Mouse (Mus musculus) olfactory bulb, adult 2 months (tissue): ENCODE data around the gene Slc35f3. TPM values are rescaled to one million over a fixed set of nuclear protein-coding genes. Genes with fewer than 3 reads are reported as not detected.

Source experiments
- H3K27ac ChIP-seq: fragments of 200-500 bp; 2 replicates; pipeline ENCODE4 v1.5.1; 2012; ENCODE audit warnings: low read depth, low read length; ENCODE audit not compliant: insufficient read depth
- H3K4me1 ChIP-seq: fragments of 200-500 bp; 2 replicates; pipeline ENCODE4 v1.6.1; 2012; ENCODE audit warnings: low read length; ENCODE audit not compliant: control insufficient read depth, insufficient read depth
- H3K4me3 ChIP-seq: fragments of 200-500 bp; 2 replicates; pipeline ENCODE4 v1.5.1; 2012; ENCODE audit warnings: mild to moderate bottlenecking, low read depth, low read length, moderate library complexity; ENCODE audit not compliant: insufficient read depth
- CTCF ChIP-seq: fragments of 200-500 bp; IDR thresholded peaks from 2 replicates; pipeline ENCODE4 v1.5.1; 2012; ENCODE audit warnings: low read depth, mild to moderate bottlenecking, low read length, moderate library complexity; ENCODE audit not compliant: insufficient read depth
- POLR2A ChIP-seq: fragments of 200-500 bp; IDR thresholded peaks from 2 replicates; pipeline ENCODE4 v1.6.1; 2012; ENCODE audit warnings: mild to moderate bottlenecking, low read depth, low read length, moderate library complexity; ENCODE audit not compliant: insufficient read depth
- WGBS: fragments of 180-500 bp; shearing (Covaris S2); methylation state at CpG from one replicate; pipeline ENCODE4 v1.1.7; 2018; 5-methylcytosine and 5-hydroxymethylcytosine counted together
- polyA plus RNA-seq: library from polyadenylated mRNA; stranded (reverse); fragments of >200 nt; gene quantifications from 2 replicates; pipeline ENCODE4 v1.2.4, GENCODE M21; 2012; ENCODE audit warnings: low replicate concordance; ENCODE audit not compliant: missing spikeins, insufficient read depth, insufficient read length

Slc35f3 gene
- polyA plus RNA-seq, 1 experiment = not detected

DNA sequence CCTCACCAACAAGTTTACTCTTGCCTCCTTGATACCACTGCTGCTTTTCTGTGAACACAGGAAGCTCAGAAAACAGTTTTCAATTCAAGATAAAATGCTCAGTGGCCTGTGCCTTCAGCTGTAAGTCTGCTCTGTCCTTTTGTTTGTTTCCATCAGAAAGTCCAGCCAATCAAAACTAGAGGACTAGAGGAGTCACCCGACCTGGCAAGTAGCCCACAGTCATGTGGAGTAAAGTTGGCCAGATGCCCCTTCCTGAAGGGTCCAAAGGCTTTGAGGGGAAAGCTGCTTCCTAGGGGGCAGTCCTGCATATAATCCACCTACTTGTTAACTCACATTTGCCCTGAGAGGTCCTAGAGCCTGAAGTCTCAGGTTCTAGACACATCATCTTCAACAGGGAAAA is 10.7 kb downstream of the Slc35f3 start:
- Histone ChIP-seq H3K4me3 (no peak overlapping the region), H3K4me1 (peaks cover 4% of the 10 kb centered on the region; the same call in 1 of the 2 replicates), H3K27ac (no peak overlapping the region)
- TF ChIP-seq CTCF (no peak), POLR2A (no peak)
- 25% methylated on average over 1 of the region's 1 CpGs for WGBS

DNA sequence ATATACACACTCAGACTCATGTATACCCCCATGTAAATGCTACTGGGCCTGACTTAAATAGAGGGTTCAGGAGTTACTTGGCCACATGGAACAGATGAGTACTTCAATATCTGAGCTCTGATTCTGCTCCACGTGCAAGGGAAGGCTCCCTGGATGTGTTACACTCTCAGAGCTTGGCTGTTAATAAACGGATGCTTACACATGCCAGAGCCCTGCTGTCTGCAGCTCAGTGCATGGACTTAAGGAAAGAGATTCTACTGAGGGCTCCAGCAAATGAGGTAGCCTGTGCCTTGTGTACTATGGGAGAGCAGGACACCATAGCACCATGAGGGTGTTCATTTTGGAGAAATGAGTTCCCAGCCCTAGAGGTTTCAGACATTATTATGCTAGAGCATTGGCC is 26.6 kb downstream of the Slc35f3 start:
- no peak overlapping the region for H3K4me3 ChIP-seq
- no peak for TF ChIP-seq POLR2A
- TF ChIP-seq CTCF = no peak
- peaks cover 11% of the 10 kb centered on the region for H3K4me1 ChIP-seq
- H3K27ac ChIP-seq = no peak overlapping the region
- 55% methylated on average over 2 of the region's 2 CpGs for WGBS

DNA sequence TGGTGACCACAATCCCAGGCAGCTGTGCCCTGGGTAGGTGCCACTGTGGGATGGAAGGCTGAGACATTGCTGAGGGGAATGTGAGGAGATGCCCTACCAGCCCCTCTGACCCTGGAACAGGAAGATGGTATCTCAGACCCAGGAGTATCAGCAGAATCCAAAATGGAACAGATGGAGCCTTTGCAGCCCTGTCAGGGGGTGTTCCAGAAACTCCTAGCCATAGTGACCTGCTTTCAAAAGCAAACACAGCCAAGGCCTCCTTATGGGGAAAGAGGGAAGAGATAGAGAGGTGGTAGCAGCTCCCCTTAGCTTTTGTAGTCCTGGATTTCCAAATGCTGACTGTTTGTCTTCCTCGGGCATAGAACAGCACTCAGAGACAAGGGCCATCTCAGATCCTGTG is 27.8 kb downstream of the Slc35f3 start:
- TF ChIP-seq POLR2A = no peak
- no peak for TF ChIP-seq CTCF
- Histone ChIP-seq H3K27ac (no peak overlapping the region), H3K4me1 (peaks cover 11% of the 10 kb centered on the region), H3K4me3 (no peak overlapping the region)
- 88% methylated on average over 1 of the region's 1 CpGs for WGBS

DNA sequence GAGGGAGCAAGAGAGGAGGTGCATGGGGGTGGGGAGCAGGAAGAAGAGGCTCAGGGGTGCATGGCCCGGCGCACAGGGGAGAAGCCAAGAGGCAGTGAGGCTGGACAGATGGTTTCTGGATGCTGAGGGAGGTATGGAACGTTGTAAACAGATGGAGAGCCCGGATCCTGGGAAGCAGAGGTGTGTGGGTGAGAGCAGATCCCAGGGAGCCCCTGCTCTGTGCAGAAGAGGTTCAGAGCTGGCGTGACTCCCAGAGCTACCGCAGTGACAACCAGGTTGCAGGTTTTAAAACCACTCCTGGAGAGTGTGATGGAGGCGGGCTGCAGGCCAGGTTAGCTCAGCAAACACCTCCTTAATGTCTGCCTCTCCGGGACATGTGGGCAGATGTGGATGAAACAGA is 28.4 kb downstream of the Slc35f3 start:
- H3K4me1 ChIP-seq = peaks cover 11% of the 10 kb centered on the region
- no peak overlapping the region for H3K27ac ChIP-seq
- H3K4me3 ChIP-seq = no peak overlapping the region
- 53% methylated on average over 8 of the region's 8 CpGs for WGBS
- TF ChIP-seq POLR2A (no peak), CTCF (no peak)

DNA sequence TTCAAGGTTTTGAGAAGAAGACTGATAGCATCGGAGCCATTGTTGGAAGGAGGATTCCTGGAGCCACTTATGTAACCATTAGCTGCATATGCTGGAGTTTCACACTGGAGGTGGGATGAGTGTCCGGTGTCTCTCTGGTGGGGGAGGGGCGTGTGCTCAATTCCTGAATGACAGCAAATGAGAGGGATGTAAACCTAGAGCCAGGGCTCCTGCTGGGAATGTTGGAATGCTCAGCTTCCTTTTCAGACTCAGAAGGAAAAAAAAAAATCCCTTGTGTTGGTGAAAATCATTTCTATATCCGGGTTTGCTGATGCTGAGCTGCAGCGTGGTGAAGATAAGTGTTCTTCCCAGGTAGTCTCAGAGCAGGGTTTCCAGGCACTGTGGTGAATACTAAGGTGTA is 29.4 kb downstream of the Slc35f3 start:
- H3K4me1 ChIP-seq = peaks cover 11% of the 10 kb centered on the region
- no peak for TF ChIP-seq POLR2A
- no peak for TF ChIP-seq CTCF
- H3K4me3 ChIP-seq = no peak overlapping the region
- 65% methylated on average over 5 of the region's 5 CpGs for WGBS
- H3K27ac ChIP-seq = no peak overlapping the region

DNA sequence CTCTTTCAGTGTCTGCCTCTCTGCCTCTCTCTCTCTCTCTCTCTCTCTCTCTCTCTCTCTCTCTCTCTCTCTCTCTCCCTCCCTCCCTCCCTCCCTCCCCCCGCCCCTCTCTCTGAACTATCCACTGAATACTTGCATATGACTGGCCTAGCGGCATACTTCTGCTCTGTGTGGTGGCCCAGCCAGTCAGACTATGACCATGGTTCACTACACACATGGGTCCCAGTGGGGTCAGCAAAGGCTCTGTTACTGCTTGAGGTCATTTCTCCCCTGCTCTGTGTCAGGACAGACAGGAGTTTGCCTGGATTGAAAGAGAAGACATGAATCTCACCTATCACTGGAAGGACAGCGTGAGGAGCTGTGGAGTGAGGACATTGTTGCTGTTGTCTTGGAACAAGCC is 40.5 kb downstream of the Slc35f3 start:
- Histone ChIP-seq H3K4me3 (no peak overlapping the region), H3K27ac (no peak overlapping the region), H3K4me1 (peaks cover 3% of the 10 kb centered on the region)
- TF ChIP-seq POLR2A (no peak), CTCF (no peak)
- WGBS = 93% methylated on average over 3 of the region's 3 CpGs

DNA sequence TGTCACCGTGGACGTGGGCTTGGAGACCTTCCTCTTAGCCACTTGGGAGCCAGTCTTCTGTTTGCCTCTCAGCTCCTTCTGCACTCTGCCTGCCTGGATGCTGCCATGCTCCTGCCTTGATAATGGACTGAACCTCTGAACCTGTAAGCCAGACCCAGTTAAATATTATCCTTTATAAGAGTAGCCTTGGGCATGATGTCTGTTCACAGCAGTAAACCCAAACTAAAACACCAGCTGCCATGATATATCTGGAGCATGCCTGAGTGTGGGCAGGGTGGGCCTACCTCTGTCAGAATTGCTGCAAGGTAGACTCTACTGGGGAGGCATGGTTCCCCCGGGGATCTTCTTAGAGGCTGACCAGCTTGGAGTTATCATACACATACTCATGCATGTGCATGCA is 41.0 kb downstream of the Slc35f3 start:
- Histone ChIP-seq H3K4me1 (peaks cover 3% of the 10 kb centered on the region), H3K27ac (no peak overlapping the region), H3K4me3 (no peak overlapping the region)
- TF ChIP-seq POLR2A (no peak), CTCF (no peak)
- 84% methylated on average over 3 of the region's 3 CpGs for WGBS

DNA sequence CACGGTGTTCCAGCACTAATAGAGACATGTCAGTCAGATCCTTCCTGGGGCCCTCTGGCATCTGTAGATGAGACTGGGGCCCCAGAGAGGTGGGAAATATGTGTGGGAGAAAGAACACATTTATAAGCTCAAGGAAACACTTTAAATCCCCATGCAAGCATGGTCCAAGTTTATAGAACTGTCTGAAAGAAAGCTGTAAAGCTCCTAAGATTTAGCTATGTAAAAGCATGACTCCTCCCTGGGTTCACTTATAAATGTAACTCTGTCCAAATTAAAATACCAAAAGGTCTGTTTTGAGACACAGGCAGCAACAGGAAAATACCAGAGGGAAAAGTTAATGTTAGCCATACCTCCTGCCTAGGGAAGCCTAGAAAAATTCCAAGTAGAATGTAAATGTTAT is 42.8 kb downstream of the Slc35f3 start:
- Histone ChIP-seq H3K27ac (no peak overlapping the region), H3K4me1 (no peaks in the 10 kb centered on the region; the same call in none of the 2 replicates), H3K4me3 (no peak overlapping the region)
- no peak for TF ChIP-seq POLR2A
- WGBS = 57% methylated on average over 1 of the region's 1 CpGs

DNA sequence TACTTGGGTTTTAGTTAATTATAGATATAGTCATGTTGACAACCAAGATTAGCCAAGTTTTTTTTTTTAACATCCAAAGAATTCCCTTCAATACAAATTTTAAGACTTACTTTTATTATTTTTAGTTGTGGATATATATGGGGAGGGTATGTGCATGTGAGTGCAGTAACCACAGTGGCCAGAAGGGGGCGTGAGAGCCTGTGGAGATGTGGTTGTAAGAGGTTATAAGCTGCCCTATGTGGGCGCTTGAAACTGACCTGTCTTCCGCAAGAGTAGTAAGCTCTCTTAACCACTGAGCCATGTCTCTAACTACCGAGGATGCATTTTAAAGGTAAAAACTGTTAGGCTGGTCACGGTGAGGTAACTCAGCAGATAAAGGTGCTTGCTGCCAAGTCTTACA is 45.1 kb downstream of the Slc35f3 start:
- WGBS = 83% methylated on average over 5 of the region's 5 CpGs

DNA sequence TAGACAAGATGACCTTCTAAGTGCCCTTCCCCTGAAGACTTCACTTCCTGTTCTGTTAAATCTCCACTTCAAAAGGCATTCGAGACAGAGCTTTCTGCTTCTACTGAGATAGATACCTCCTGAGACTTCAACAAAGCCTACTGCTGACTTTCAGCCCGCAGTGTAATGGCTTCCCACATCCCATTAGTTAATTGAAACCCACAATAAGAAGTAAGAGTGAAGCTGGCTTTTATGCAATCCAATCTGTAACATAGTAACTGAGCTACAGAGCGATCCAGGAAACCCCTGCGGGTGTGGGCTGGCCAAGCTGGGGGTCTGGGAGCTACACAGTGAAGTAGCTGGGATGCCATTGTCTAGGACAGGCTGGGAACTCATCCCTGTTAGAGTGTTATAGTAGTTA is 46.7 kb downstream of the Slc35f3 start:
- WGBS = 42% methylated on average over 4 of the region's 4 CpGs
- no peak for TF ChIP-seq POLR2A
- TF ChIP-seq CTCF = no peak

More for the DNA sequence above, 45.1 kb downstream of the Slc35f3 start:
- Histone ChIP-seq H3K27ac (no peak overlapping the region), H3K4me1 (no peaks in the 10 kb centered on the region), H3K4me3 (no peak overlapping the region)
- TF ChIP-seq POLR2A (no peak), CTCF (no peak)

DNA sequence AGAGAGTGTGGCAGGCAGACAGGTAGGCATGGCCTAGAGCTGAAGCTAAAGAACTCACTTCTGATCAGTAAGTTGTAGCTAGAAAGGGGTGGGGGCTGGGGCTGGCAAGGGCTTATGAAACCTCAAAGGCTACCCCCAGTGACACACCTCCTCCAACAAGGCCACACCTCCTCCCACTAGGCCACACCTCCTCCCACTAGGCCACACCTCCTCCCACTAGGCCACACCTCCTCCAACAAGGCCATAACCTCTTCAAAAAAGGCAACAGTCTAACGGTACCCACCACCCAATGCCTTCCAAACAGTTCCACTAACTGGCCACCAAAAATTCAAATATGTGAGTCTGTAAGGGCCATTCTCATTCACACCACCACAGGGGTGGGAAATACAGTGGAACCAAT is 54.9 kb downstream of the Slc35f3 start:
- TF ChIP-seq CTCF (no peak), POLR2A (no peak)
- H3K27ac ChIP-seq = no peak overlapping the region
- WGBS = 81% methylated on average over 1 of the region's 1 CpGs
- H3K4me3 ChIP-seq = no peak overlapping the region
- peaks cover 7% of the 10 kb centered on the region for H3K4me1 ChIP-seq

More for the DNA sequence above, 46.7 kb downstream of the Slc35f3 start:
- Histone ChIP-seq H3K4me3 (no peak overlapping the region), H3K27ac (no peak overlapping the region), H3K4me1 (no peaks in the 10 kb centered on the region)
